Mouse (Mus musculus): ENCODE data around the gene Ddt. TPM values are rescaled to one million over a fixed set of nuclear protein-coding genes. Genes with fewer than 3 reads are reported as not detected.

The Ddt gene
- polyA plus RNA-seq, 1 experiment from 2014 or later = 64.9 TPM

DNA sequence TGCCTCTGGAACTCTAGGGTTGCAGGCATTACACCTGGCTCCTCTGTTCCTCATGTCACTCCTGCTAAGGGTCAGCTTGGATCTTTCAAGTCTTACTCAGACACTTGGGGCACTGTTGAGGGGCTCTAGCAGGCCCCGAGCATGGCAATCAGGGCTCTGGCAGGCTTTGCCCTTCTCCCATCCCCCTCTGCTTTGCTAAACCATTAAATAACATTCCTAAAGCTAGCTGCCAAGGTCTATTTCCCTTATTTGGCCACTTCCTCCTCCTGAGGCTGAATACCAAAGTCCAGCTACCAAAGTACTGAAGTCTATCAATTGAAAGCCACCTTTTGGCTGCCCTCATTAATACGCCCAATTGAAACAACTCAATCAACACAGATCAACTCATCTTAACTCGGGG lies 21.7 kb upstream of the Ddt start:
- Histone ChIP-seq H3K4me1 (replicated peaks; ENCODE audit: control insufficient read depth, insufficient read depth, low read length) (peaks cover 15% of the 10 kb centered on the region), H3K4me3 (ENCODE audit: low read depth, low read length) (no peak overlapping the region), H3K9me3 (ENCODE audit: control insufficient read depth, low read length) (no peaks in the 10 kb centered on the region), H3K27ac (ENCODE audit: low read depth) (no peak overlapping the region), H3K27me3 (replicated peaks; ENCODE audit: control insufficient read depth, insufficient read depth, low read length) (no peaks in the 10 kb centered on the region), H3K4me2 (ENCODE audit: low read length) (no peak overlapping the region), H3K9ac (ENCODE audit: low read length) (no peak overlapping the region), H3K36me3 (ENCODE audit: control insufficient read depth, insufficient read depth, low read length) (no peaks in the 10 kb centered on the region)
- 0 out of 2 replicates have a peak, but pooled peaks have one; percentile 17 for ATAC-seq (replicated peaks; ENCODE audit: low FRiP score, low TSS enrichment, low read depth)
- peak; percentile 52 for DNase-seq (ENCODE audit: low spot score)
- 28% methylated on average over 3 of the region's 3 CpGs for WGBS

DNA sequence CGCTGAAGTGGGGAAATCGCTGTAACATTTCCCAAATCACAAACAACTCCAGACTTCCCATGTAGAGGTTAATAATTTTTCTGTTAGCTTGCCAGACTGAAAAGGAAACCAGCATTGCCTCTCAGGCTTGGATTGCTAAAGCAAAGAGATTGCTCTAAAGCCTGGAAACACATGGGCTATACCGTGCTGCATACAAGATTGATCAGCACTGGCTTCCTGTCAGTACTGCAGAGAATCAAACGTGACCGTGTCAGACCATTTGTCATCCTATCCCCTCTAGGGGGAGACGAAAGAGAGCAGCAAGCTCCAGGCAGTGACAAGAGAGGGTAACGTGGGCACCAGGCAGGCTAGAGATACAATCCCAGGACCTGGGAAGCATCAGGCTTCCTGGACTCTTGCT lies 17.6 kb upstream of the Ddt start:
- Histone ChIP-seq H3K27ac (ENCODE audit: low read depth) (no peak overlapping the region), H3K36me3 (ENCODE audit: control insufficient read depth, insufficient read depth, low read length) (no peaks in the 10 kb centered on the region), H3K9me3 (ENCODE audit: control insufficient read depth, low read length) (no peaks in the 10 kb centered on the region), H3K4me3 (ENCODE audit: low read depth, low read length) (no peak overlapping the region), H3K4me2 (ENCODE audit: low read length) (no peak overlapping the region), H3K9ac (ENCODE audit: low read length) (no peak overlapping the region), H3K4me1 (replicated peaks; ENCODE audit: control insufficient read depth, insufficient read depth, low read length) (peaks cover 11% of the 10 kb centered on the region), H3K27me3 (replicated peaks; ENCODE audit: control insufficient read depth, insufficient read depth, low read length) (no peaks in the 10 kb centered on the region)
- ATAC-seq (replicated peaks; ENCODE audit: low FRiP score, low TSS enrichment, low read depth) (no peak), DNase-seq (ENCODE audit: low spot score) (peak; percentile 42)
- 15% methylated on average over 7 of the region's 7 CpGs for WGBS

DNA sequence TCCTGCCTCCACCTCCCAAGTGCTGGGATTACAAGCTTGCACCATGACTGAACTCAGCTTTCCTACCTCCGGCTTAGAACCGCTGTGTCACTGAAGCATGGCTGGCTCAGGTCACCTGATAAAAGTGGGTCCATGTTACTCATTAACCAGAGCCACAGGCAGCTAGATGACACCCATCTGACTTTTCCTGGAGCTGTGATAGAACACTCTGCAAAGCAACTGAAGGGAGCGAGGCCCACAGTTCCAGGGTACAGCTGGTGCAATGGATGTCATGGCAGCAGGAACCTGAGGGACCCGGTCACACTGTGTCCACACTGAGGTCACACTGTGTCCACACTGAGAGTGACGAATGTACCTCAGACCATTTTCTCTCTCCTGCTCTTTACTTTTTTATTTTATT lies 16.6 kb upstream of the Ddt start:
- peak; percentile 71; the same call in 1 of the 2 replicates for ATAC-seq (replicated peaks; ENCODE audit: low FRiP score, low TSS enrichment, low read depth)
- no peak overlapping the region for H3K9ac ChIP-seq (ENCODE audit: low read length)
- no peaks in the 10 kb centered on the region for H3K36me3 ChIP-seq (ENCODE audit: control insufficient read depth, insufficient read depth, low read length)
- H3K9me3 ChIP-seq (ENCODE audit: control insufficient read depth, low read length) = no peaks in the 10 kb centered on the region
- H3K4me1 ChIP-seq (replicated peaks; ENCODE audit: control insufficient read depth, insufficient read depth, low read length) = peaks cover 5% of the 10 kb centered on the region
- no peak overlapping the region for H3K4me3 ChIP-seq (ENCODE audit: low read depth, low read length)
- H3K27me3 ChIP-seq (replicated peaks; ENCODE audit: control insufficient read depth, insufficient read depth, low read length) = no peaks in the 10 kb centered on the region
- DNase-seq (ENCODE audit: low spot score) = peak; percentile 51
- H3K4me2 ChIP-seq (ENCODE audit: low read length) = no peak overlapping the region
- 76% methylated on average over 5 of the region's 5 CpGs for WGBS
- no peak overlapping the region for H3K27ac ChIP-seq (ENCODE audit: low read depth)

DNA sequence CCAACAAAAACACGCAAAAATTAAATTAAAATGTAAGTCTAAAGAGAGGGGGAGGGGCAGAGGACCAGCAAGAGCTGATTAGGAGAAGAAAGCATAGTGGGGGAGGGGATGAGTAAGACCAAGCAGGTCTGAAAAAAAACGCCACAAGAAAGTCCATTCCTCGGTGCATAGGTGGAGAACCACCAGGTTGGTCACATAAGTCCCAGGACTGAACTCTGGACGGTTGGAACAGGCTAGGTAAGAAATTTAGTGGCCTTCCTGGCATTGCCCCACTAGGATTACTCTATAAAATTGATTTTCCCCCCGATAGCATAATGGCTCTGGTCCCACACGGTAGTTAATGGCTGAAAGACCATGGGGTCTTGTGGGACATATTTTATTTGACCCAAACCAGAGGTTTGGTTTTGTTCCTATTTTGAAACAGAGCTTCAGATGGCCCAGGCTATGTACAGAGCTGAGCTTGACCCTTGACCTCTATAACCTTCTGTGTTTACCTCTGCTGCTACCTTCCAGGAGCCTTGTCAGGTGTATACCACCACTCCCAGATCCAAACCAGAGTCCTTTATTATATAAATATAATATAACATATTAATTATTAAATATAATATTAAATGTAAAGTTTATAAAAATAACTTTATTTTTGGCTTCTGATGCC lies 16.0 kb upstream of the Ddt start:
- H3K36me3 ChIP-seq (ENCODE audit: control insufficient read depth, insufficient read depth, low read length) = no peaks in the 10 kb centered on the region
- H3K4me2 ChIP-seq (ENCODE audit: low read length) = no peak overlapping the region
- ATAC-seq (replicated peaks; ENCODE audit: low FRiP score, low TSS enrichment, low read depth) (0 out of 2 replicates have a peak, but pooled peaks have one; percentile 36), DNase-seq (ENCODE audit: low spot score) (peak; percentile 50)
- no peaks in the 10 kb centered on the region for H3K4me1 ChIP-seq (replicated peaks; ENCODE audit: control insufficient read depth, insufficient read depth, low read length)
- H3K4me3 ChIP-seq (ENCODE audit: low read depth, low read length) = no peak overlapping the region
- no peaks in the 10 kb centered on the region for H3K27me3 ChIP-seq (replicated peaks; ENCODE audit: control insufficient read depth, insufficient read depth, low read length)
- no peaks in the 10 kb centered on the region for H3K9me3 ChIP-seq (ENCODE audit: control insufficient read depth, low read length)
- WGBS = 79% methylated on average over 6 of the region's 6 CpGs
- no peak overlapping the region for H3K9ac ChIP-seq (ENCODE audit: low read length)
- H3K27ac ChIP-seq (ENCODE audit: low read depth) = no peak overlapping the region

DNA sequence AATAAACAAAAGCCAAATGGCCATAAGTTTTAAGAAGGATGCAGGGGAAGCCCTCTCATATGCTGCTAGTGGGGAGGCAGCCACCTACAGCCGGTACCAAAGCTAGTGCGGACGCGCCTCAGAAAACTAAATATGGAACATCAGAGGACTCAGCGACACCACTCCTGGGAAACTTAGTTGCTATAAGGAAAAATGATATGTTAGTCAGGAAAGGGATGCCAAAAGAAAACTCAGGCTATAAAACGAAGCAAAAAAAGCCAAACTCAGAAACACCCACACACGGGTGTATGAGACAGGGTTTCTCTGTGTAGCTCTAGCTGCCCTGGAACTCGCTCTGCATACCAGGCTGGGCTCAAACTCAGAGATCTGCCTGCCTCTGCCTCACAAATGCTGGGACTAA lies 15.1 kb upstream of the Ddt start:
- peak; percentile 15 for DNase-seq (ENCODE audit: low spot score)
- H3K27ac ChIP-seq (ENCODE audit: low read depth) = no peak overlapping the region
- H3K27me3 ChIP-seq (replicated peaks; ENCODE audit: control insufficient read depth, insufficient read depth, low read length) = no peaks in the 10 kb centered on the region
- 94% methylated on average over 8 of the region's 8 CpGs for WGBS
- ATAC-seq (replicated peaks; ENCODE audit: low FRiP score, low TSS enrichment, low read depth) = no peak
- no peak overlapping the region for H3K9ac ChIP-seq (ENCODE audit: low read length)
- no peak overlapping the region for H3K4me2 ChIP-seq (ENCODE audit: low read length)
- H3K9me3 ChIP-seq (ENCODE audit: control insufficient read depth, low read length) = no peaks in the 10 kb centered on the region
- no peak overlapping the region for H3K4me3 ChIP-seq (ENCODE audit: low read depth, low read length)
- H3K36me3 ChIP-seq (ENCODE audit: control insufficient read depth, insufficient read depth, low read length) = no peaks in the 10 kb centered on the region
- no peaks in the 10 kb centered on the region for H3K4me1 ChIP-seq (replicated peaks; ENCODE audit: control insufficient read depth, insufficient read depth, low read length)

DNA sequence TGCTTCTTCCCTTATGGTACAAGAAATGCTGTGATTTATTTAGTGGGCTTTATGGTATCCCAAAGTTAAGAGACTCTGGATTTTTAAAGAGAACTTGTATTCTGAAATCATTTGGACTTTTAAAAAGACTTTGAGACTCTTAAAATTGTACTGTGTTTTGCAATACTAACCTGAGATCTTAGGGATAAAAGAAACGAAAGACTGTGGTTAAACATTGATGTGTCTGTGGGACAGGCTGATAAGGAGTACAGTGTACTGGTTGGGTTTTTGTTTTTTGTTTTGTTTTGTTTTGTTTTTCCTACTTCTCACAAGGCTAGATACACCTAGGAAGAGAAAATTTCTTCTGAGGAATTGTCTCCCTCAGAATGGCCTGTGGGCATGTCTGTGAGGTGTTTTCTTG lies 12.2 kb upstream of the Ddt start:
- no peak for ATAC-seq (replicated peaks; ENCODE audit: low FRiP score, low TSS enrichment, low read depth)
- no peak for DNase-seq (ENCODE audit: low spot score)
- Histone ChIP-seq H3K27me3 (replicated peaks; ENCODE audit: control insufficient read depth, insufficient read depth, low read length) (no peaks in the 10 kb centered on the region), H3K4me1 (replicated peaks; ENCODE audit: control insufficient read depth, insufficient read depth, low read length) (no peaks in the 10 kb centered on the region), H3K4me2 (ENCODE audit: low read length) (no peak overlapping the region), H3K9me3 (ENCODE audit: control insufficient read depth, low read length) (no peaks in the 10 kb centered on the region), H3K27ac (ENCODE audit: low read depth) (no peak overlapping the region), H3K36me3 (ENCODE audit: control insufficient read depth, insufficient read depth, low read length) (no peaks in the 10 kb centered on the region), H3K4me3 (ENCODE audit: low read depth, low read length) (no peak overlapping the region), H3K9ac (ENCODE audit: low read length) (no peak overlapping the region)
- 60% methylated on average over 1 of the region's 1 CpGs for WGBS

DNA sequence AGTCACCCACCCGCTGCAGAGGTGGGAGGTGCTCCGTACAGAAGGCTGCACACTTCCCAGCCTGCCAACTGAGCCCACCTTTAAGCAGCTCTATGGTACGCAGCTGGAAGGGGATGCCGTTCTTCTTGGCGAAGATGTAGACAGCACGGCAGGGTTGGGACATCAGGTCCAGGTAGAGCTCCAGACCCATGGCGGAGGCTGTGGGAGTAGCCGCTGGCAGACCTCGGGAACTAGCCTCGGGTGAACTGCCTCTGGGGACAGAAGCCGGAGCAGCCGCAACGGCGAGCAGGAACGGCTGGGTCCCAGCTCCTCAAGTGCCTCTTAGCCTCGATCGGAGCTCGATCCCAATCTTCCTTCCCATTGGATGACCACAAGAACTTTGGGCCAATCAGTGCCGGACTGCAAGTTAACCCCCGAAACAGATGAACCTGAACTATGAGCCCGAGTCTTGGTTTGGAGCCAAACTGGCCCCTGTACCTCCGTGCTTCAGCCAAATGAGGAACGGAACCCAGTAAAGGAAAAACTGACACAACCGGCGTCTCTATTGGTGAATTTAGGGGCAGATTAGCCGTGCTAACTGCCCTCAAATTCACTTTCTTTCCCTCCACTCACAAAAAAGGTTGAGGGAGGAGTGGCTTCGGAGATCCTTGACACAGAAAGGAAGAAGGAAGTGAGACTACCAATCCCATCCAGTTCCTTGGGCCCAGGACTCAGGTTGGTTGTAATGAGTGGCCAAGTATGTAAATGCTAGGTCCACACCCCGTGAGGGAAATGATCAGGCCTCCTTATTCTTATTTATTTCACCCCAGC lies 7.8 kb upstream of the Ddt start, which contains the start of the genes Gm20441 and Gstt3:
TSS of gene Gm20441 (minus strand) at position 186 of the 810 bp plus-strand sequence.
TSS of gene Gstt3 (minus strand) at position 646 of the 810 bp plus-strand sequence.
- Histone ChIP-seq H3K4me3 (ENCODE audit: low read depth, low read length) (peak within 1 kb of the TSS; percentile 44), H3K27ac (ENCODE audit: low read depth) (peak within 1 kb of the TSS; percentile 68), H3K4me2 (ENCODE audit: low read length) (peak within 1 kb of the TSS; percentile 89), H3K36me3 (ENCODE audit: control insufficient read depth, insufficient read depth, low read length) (no peaks in the 10 kb centered on the region), H3K9me3 (ENCODE audit: control insufficient read depth, low read length) (no peaks in the 10 kb centered on the region), H3K27me3 (replicated peaks; ENCODE audit: control insufficient read depth, insufficient read depth, low read length) (0 out of 2 replicates have a peak, but pooled peaks cover 3% of the 10 kb centered on the region), H3K9ac (ENCODE audit: low read length) (peak within 1 kb of the TSS; percentile 28), H3K4me1 (replicated peaks; ENCODE audit: control insufficient read depth, insufficient read depth, low read length) (no peaks in the 10 kb centered on the region)
- DNase-seq (ENCODE audit: low spot score) = peak; percentile 84
- ATAC-seq (replicated peaks; ENCODE audit: low FRiP score, low TSS enrichment, low read depth) = peak; percentile 93
- WGBS = under 1% methylated on average over 28 of the region's 28 CpGs

DNA sequence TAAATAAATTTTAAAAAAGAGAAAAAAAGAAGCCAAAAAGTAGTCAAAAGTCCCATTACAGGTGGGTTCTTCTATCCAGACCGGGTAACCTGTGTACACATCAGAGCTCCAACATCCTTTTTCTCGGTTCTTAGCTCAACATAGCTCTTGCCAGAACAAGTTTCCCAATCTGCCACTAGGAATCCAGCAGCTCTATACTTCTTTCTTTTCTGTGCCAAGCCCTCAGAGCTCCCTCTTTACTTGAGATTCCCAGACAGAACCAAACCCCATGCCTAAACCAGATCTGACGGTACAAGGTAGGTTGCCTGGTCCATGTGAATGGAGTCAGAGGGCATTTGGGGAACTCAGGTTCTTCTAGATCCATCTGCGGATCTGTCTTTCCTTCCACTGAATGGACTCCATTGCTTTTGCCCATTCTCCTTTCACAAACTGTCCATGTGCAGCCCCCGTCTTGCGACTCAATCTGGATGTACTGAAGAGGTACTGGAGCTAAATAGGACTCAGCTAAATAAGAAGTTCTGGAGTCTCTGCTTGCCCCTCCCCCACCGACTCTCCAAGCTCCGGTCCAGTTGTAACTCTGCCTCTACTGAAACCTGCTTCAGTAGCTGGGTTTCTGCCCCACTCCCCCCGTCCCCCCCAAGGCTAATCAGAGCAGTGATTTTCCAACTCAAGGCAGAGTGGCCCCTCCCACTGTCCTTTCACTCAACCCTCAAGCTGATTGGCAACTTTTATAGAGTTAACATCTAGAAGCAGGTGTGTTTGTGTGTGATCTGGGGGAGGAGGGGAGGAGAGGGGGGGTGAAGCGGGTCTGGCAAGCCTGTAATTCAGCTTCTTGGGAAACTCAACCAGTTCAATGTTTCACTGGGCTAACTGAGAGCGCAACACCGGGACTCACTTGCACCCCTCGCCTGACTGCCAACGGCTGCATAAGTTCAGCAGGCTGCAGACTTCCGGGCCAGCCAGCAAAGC lies 6.3 kb upstream of the Ddt start:
- Histone ChIP-seq H3K4me1 (replicated peaks; ENCODE audit: control insufficient read depth, insufficient read depth, low read length) (no peaks in the 10 kb centered on the region), H3K27ac (ENCODE audit: low read depth) (no peak overlapping the region), H3K4me2 (ENCODE audit: low read length) (peak overlapping the region; percentile 89), H3K9ac (ENCODE audit: low read length) (no peak overlapping the region), H3K36me3 (ENCODE audit: control insufficient read depth, insufficient read depth, low read length) (no peaks in the 10 kb centered on the region), H3K4me3 (ENCODE audit: low read depth, low read length) (peak overlapping the region; percentile 44; the same call in 1 of the 2 replicates), H3K27me3 (replicated peaks; ENCODE audit: control insufficient read depth, insufficient read depth, low read length) (0 out of 2 replicates have a peak, but pooled peaks cover 3% of the 10 kb centered on the region), H3K9me3 (ENCODE audit: control insufficient read depth, low read length) (no peaks in the 10 kb centered on the region)
- ATAC-seq (replicated peaks; ENCODE audit: low FRiP score, low TSS enrichment, low read depth) (no peak), DNase-seq (ENCODE audit: low spot score) (peak; percentile 58)
- WGBS = 35% methylated on average over 15 of the region's 15 CpGs
